Mouse (Mus musculus) forebrain, postnatal 0 days (tissue): ENCODE measurements around the gene Calm3. TPM values are rescaled to one million over a fixed set of nuclear protein-coding genes. Genes with fewer than 3 reads are reported as not detected.
A peak's percentile ranks its signal among the peaks of the same experiment; 100 is the strongest.

Source experiments
- ATAC-seq: fragments of 200-750 bp; cut with Nextera tagmentation; 2 replicates; pipeline ENCODE4 v1.8.0; 2017; ENCODE audit warnings: mild to moderate bottlenecking, moderate library complexity
- DNase-seq: peaks from one replicate; pipeline ENCODE4 v3.0.0-alpha.2; 2015
- H3K27ac ChIP-seq: fragments of 300-500 bp; sonication (generic); 2 replicates; pipeline ENCODE4 v1.5.1; 2014; ENCODE audit warnings: low read depth, mild to moderate bottlenecking, antibody characterized with exemption, low read length, moderate library complexity, mixed read lengths
- H3K27me3 ChIP-seq: fragments of 300-500 bp; sonication (generic); 2 replicates; pipeline ENCODE4 v1.6.1; 2014; ENCODE audit warnings: mild to moderate bottlenecking, low read length, mixed read lengths; ENCODE audit not compliant: insufficient read depth
- H3K36me3 ChIP-seq: fragments of 300-500 bp; sonication (generic); 2 replicates; pipeline ENCODE4 v1.6.1; 2014; ENCODE audit warnings: mild to moderate bottlenecking, moderate library complexity; ENCODE audit not compliant: insufficient read depth
- H3K4me1 ChIP-seq: fragments of 300-500 bp; sonication (generic); 2 replicates; pipeline ENCODE4 v1.6.1; 2014; ENCODE audit warnings: antibody characterized with exemption; ENCODE audit not compliant: insufficient read depth
- H3K4me2 ChIP-seq: fragments of 300-500 bp; sonication (generic); 2 replicates; pipeline ENCODE4 v1.6.1; 2014; ENCODE audit warnings: low read depth, mild to moderate bottlenecking, moderate library complexity
- H3K4me3 ChIP-seq: fragments of 300-500 bp; sonication (generic); 2 replicates; pipeline ENCODE4 v1.5.1; 2014; ENCODE audit warnings: low read depth, low read length, mixed read lengths
- H3K9ac ChIP-seq: fragments of 300-500 bp; sonication (generic); 2 replicates; pipeline ENCODE4 v1.6.1; 2014; ENCODE audit warnings: mild to moderate bottlenecking
- H3K9me3 ChIP-seq: fragments of 300-500 bp; sonication (generic); 2 replicates; pipeline ENCODE4 v1.6.1; 2016; ENCODE audit warnings: low read length
- CTCF ChIP-seq: sonication (generic); IDR thresholded peaks from 2 replicates; pipeline ENCODE4 v1.5.1; 2016; ENCODE audit warnings: antibody characterized with exemption, control low read depth, low read depth
- WGBS: fragments of 180-500 bp; shearing (Covaris S2); extraction: QIAGEN DNeasy Blood & Tissue Kit; methylation state at CpG from one replicate; pipeline ENCODE4 v1.1.7; 2014; 5-methylcytosine and 5-hydroxymethylcytosine counted together
- polyA plus RNA-seq: library from polyadenylated mRNA; unstranded; fragments of >200 nt; fragmentation: Nextera tagmentation; extraction: Ambion mirVana; gene quantifications from 2 replicates; pipeline ENCODE4 v1.2.1, GENCODE M21; 2015
- total RNA-seq: library from RNA; depleted of rRNA; stranded (reverse); fragments of >200 nt; gene quantifications from 2 replicates; pipeline ENCODE4 v1.2.3, GENCODE M21; 2014

The Calm3 gene
- total and polyA plus RNA-seq, 2 experiments from 2014 or later, result 403 to 1,323 TPM

DNA sequence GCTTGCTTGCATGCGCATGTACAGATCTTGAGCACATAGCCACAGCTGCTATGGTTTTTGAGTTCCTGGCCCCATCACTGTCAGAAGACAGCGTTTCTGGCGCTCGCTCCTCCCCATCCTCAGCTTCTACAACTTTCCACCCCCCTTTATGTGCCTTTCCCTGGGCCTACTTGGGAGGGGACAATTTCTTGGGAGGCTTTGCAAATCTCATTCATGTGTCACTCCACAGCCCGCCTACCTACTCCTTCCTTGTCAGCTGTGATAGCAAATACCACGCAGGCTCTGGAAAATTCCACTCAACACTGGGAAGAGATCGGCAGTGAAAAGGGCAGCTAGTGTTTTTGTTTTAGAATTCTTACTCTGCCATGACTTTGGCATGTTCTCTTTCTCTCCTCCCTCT, 16.4 kb upstream of the Calm3 start:
- no peak overlapping the region for H3K4me2 ChIP-seq
- ATAC-seq (peak; percentile 14; the same call in 1 of the 2 replicates), DNase-seq (peak; percentile 57)
- no peak overlapping the region for H3K4me3 ChIP-seq
- H3K4me1 ChIP-seq, result peaks cover 38% of the 10 kb centered on the region
- peak overlapping the region; percentile 24 for H3K27ac ChIP-seq
- WGBS, result 15% methylated on average over 7 of the region's 7 CpGs
- H3K27me3 ChIP-seq, result no peaks in the 10 kb centered on the region
- H3K36me3 ChIP-seq, result no peaks in the 10 kb centered on the region
- H3K9me3 ChIP-seq, result no peaks in the 10 kb centered on the region
- no peak for TF ChIP-seq CTCF
- no peak overlapping the region for H3K9ac ChIP-seq

DNA sequence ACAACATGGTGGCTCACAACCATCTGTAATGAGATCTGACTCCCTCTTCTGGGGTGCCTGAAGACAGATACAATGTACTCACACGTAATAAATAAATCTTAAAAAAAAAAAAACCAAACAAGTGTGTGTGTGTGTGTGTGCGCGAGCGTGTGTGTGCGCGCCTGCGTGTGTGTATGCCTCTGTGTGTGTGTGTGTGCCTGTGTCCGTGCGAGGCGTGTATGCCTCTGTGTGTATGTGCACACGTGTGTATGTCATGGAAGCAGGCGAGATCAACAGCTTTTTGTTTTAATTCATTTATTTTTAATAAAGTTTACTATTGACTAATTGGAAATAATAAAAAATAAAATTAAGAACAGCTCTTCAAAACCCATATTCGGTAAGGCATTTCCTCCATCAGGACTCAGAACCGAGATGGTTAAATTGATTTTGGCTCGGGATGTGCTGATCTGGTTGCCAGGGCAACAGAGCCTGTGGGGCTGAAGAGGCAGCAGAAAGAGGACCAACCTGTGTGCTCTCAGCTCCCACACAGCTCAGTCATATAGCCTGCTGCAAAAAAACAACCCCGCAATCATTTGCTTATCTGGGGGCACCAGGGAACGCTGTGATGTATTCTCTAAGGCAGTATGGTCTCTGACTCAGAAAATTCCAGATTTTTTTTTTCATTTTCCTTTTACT, 14.3 kb upstream of the Calm3 start:
- 53% methylated on average over 17 of the region's 17 CpGs for WGBS
- ATAC-seq (peak; percentile 92), DNase-seq (peak; percentile 90)
- H3K9me3 ChIP-seq, result no peaks in the 10 kb centered on the region
- H3K4me1 ChIP-seq, result peaks cover 31% of the 10 kb centered on the region
- H3K4me2 ChIP-seq, result peak overlapping the region; percentile 36
- H3K4me3 ChIP-seq, result 0 out of 2 replicates have a peak overlapping the region, but pooled peaks have one; percentile 5
- no peaks in the 10 kb centered on the region for H3K27me3 ChIP-seq
- no peaks in the 10 kb centered on the region for H3K36me3 ChIP-seq
- TF ChIP-seq CTCF, result no peak
- H3K27ac ChIP-seq, result peak overlapping the region; percentile 72
- peak overlapping the region; percentile 28; the same call in 1 of the 2 replicates for H3K9ac ChIP-seq

DNA sequence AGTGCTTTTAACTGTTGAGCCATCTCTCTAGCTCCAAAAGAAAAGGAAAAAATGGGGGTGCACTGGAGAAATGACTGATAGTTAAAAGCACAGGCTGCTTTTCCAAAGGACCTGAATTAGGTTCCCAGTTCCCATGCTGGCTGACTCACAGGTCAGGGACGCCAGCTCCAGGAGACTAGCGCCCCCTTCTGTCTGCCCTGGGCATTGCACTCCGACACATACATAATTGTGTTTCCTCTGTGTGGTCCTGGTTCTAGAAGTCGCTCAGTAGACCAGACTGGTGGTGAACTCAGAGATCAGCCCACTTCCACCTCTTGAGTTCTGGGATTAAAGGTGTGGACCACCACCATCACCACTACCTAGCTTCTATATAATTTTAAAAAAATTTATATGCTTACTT, 13.4 kb upstream of the Calm3 start:
- 47% methylated on average over 4 of the region's 4 CpGs for WGBS
- Histone ChIP-seq H3K4me2 (no peak overlapping the region), H3K4me1 (peaks cover 27% of the 10 kb centered on the region), H3K9ac (no peak overlapping the region), H3K36me3 (no peaks in the 10 kb centered on the region), H3K9me3 (no peaks in the 10 kb centered on the region), H3K27me3 (no peaks in the 10 kb centered on the region), H3K4me3 (no peak overlapping the region), H3K27ac (no peak overlapping the region)
- TF ChIP-seq CTCF, result peak; percentile 56
- DNase-seq (no peak), ATAC-seq (no peak)

DNA sequence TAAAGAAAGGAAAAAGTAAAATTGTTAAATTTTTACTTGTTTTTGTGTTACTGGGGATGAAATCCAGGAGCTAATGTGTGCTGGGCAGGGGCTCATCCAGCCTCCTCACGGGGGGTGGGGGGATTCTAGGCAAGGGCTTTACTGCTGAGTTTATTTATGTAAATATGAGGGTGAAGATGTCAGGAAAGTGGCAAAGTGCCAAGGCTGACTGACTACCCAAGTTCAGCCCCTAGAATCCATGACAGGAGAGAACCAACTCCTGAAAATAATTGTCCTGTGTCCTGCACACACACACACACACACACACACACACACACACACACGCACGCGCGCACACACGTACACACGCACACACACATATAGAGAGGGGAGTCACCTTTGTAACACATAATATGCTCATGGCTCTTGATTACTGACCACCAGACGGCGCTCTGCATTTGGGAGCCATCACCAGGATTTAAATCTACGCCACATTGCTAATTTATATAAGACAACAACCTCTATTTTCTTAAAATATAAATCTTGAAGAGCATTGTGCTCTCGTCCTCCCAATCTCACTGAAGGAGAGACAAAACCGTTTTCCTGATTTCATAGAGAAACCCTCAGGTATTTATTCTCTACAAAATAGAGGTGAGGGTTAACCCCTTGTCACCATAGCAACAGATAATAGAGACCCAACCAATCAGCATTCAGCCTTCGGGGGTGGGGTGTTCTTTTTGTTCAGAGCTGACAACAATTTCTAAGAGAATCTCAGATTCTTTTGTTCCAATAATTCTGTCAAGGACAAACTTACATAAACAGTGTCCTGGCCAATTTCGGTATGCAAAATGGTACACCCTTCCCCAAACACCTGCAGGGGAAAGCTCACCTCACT, 9.0 kb upstream of the Calm3 start:
- TF ChIP-seq CTCF, result peak; percentile 85
- ATAC-seq (peak; percentile 78), DNase-seq (peak; percentile 86)
- peak overlapping the region; percentile 30 for H3K4me2 ChIP-seq
- 21% methylated on average over 14 of the region's 14 CpGs for WGBS
- no peaks in the 10 kb centered on the region for H3K27me3 ChIP-seq
- peak overlapping the region; percentile 11; the same call in 1 of the 2 replicates for H3K9ac ChIP-seq
- H3K27ac ChIP-seq, result peak overlapping the region; percentile 76
- H3K9me3 ChIP-seq, result no peaks in the 10 kb centered on the region
- no peak overlapping the region for H3K4me3 ChIP-seq
- H3K4me1 ChIP-seq, result peaks cover 6% of the 10 kb centered on the region
- H3K36me3 ChIP-seq, result no peaks in the 10 kb centered on the region

DNA sequence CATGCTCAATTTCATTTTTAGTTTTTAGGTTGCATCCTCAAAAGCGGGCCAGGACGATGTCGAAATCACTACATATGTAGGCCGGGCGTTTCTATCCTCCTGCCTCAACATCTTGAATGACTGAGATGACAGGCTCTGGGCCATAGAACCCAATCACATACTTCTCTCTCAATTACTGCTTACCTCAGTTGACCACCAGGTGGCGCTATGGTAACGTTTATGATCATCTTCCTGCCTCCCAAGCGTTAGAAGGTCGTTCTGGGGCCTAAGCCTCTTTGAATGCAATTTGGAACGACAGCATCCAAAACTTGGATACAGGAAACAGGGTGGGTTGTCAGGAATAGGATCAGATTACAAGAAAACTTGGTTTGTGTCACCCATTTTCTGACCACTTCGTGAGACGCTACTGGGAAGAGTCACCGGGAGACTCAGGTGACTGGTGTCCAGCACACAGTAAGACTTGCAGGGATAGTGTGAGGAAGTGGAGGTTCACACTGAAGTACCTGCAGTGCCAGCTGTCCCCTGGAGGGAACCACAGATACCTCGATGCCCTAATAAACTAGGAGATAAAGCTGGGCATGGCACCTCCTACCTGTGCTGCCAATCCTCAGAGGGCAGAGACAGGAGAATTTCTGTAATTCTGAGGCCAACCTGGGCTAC, 8.2 kb upstream of the Calm3 start:
- peaks cover 4% of the 10 kb centered on the region; the same call in 1 of the 2 replicates for H3K4me1 ChIP-seq
- H3K4me2 ChIP-seq, result no peak overlapping the region
- H3K27me3 ChIP-seq, result no peaks in the 10 kb centered on the region
- WGBS, result 16% methylated on average over 14 of the region's 14 CpGs
- peak overlapping the region; percentile 76 for H3K27ac ChIP-seq
- H3K36me3 ChIP-seq, result no peaks in the 10 kb centered on the region
- no peaks in the 10 kb centered on the region for H3K9me3 ChIP-seq
- peak; percentile 97 for TF ChIP-seq CTCF
- ATAC-seq, result peak; percentile 70
- no peak overlapping the region for H3K4me3 ChIP-seq
- no peak overlapping the region for H3K9ac ChIP-seq
- peak; percentile 96 for DNase-seq

DNA sequence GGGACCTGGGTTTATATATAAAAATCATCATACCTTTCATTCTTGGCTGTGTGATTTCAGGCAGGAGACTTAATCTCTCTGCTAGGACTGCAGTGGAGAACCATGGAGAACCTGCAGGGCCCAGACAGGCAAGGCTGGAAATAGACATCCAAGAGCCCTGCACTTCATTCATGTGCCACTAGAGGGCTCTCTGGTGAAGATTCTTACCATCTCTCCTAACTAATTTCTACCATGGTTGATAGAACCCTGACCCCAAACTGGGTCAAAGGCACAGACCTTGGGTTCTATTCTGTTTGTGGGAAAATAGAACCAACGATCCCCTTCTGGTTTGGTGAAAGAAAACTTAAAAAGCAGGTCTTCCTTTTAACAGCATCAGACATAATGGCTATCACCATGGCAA, 6.9 kb upstream of the Calm3 start:
- ATAC-seq (peak; percentile 21; the same call in 1 of the 2 replicates), DNase-seq (peak; percentile 88)
- H3K9me3 ChIP-seq, result no peaks in the 10 kb centered on the region
- WGBS, result 0% methylated on average over 1 of the region's 1 CpGs
- no peak overlapping the region for H3K4me3 ChIP-seq
- peak; percentile 84 for TF ChIP-seq CTCF
- peaks cover 4% of the 10 kb centered on the region; the same call in 1 of the 2 replicates for H3K4me1 ChIP-seq
- no peak overlapping the region for H3K4me2 ChIP-seq
- no peak overlapping the region for H3K9ac ChIP-seq
- no peaks in the 10 kb centered on the region for H3K36me3 ChIP-seq
- H3K27me3 ChIP-seq, result no peaks in the 10 kb centered on the region
- peak overlapping the region; percentile 57 for H3K27ac ChIP-seq
